Mouse (Mus musculus): ENCODE data around the gene Stxbp4.

Stxbp4 gene

DNA sequence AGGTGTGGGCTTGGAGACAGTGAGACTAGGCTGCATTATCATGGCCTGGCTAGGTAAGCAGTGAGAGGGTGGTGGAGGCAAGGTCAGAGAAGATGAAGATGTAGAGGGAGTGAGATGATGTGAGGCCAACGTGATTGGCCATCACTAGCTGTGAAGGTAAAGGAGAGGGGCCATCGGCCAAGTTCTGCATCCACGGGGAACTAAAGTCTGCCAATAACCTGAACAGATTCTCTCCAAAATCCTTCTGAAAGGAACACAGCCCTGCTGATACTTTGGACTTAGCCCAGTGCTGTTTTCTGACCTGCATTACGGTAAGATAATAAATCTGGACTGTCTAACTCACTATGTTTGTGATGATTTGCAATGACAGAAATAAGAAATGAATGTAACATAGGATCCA lies 167.6 kb downstream of the Stxbp4 start:
- in situ Hi-C loops (cut with MseI, MboI): no loop called here

- in situ Hi-C loops (cut with MseI, MboI): no loop called here
Observed at GRCm38 (mm10) chr11:90464046-90464595, 173.8 kb downstream of the Stxbp4 start.

GRCm38 (mm10) chr11:90460458-90460857 lies 177.4 kb downstream of the Stxbp4 start:
- in situ Hi-C loops (cut with MseI, MboI): no loop called here

GRCm38 (mm10) chr11:90452134-90452533 lies 185.8 kb downstream of the Stxbp4 start:
- in situ Hi-C loops (cut with MseI, MboI): no loop called here

DNA sequence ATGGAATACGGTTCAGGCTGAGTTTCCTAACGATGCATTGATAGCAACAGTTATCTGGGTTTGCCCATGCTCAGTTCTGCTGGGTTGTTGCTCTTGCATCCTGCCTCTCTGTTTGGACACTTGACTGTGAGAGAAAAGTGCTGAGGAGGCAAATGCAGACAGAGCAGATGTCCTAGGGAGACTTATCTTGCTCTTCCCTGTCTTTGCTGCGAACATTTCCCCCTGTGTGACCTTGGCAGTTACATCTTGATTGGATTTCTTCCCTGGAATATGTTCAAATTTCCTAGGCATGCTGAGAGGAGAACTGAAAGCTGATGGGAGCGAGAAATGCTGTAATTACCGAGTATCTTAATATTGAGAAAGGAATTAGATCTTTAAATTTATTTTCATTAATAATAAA lies 186.4 kb downstream of the Stxbp4 start:
- in situ Hi-C loops (cut with MseI, MboI): no loop called here

GRCm38 (mm10) chr11:90442462-90442861 lies 195.4 kb downstream of the Stxbp4 start:
- in situ Hi-C loops (cut with MseI, MboI): no loop called here

DNA sequence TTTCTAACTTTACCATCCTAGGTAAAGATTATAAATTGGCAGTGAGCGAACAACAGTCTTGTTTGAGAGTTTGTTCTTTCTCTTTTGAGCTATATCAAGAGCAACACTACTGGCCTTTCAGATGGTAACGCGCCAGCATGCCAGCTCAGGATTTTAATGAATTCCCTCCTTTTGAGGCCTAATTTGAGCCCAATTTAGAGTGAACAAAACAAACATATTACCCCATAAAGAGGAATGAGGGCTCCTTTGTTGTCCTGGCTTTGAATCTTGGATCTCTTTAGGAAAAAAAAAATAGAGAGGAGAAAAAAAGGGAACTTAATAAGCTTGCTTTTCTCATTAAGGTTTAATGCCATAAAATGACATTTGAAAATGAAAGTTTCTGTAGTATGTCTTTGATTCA lies 197.0 kb downstream of the Stxbp4 start:
- in situ Hi-C loops (cut with MseI, MboI): no loop called here

GRCm38 (mm10) chr11:90438768-90439167 lies 199.1 kb downstream of the Stxbp4 start:
- in situ Hi-C loops (cut with MseI, MboI): no loop called here
